Mouse (Mus musculus): ENCODE data around the gene Cstf3. TPM values are rescaled to one million over a fixed set of nuclear protein-coding genes. Genes with fewer than 3 reads are reported as not detected.

Gene Cstf3
- polyA plus RNA-seq, 1 experiment, result 43.4 TPM

- no peak for DNase-seq (ENCODE audit: extremely low spot score in 1 of 2, low spot score in 1 of 2)
Observed at GRCm38 (mm10) chr2:104710670-104711370, 120.5 kb downstream of the Cstf3 start.

DNA sequence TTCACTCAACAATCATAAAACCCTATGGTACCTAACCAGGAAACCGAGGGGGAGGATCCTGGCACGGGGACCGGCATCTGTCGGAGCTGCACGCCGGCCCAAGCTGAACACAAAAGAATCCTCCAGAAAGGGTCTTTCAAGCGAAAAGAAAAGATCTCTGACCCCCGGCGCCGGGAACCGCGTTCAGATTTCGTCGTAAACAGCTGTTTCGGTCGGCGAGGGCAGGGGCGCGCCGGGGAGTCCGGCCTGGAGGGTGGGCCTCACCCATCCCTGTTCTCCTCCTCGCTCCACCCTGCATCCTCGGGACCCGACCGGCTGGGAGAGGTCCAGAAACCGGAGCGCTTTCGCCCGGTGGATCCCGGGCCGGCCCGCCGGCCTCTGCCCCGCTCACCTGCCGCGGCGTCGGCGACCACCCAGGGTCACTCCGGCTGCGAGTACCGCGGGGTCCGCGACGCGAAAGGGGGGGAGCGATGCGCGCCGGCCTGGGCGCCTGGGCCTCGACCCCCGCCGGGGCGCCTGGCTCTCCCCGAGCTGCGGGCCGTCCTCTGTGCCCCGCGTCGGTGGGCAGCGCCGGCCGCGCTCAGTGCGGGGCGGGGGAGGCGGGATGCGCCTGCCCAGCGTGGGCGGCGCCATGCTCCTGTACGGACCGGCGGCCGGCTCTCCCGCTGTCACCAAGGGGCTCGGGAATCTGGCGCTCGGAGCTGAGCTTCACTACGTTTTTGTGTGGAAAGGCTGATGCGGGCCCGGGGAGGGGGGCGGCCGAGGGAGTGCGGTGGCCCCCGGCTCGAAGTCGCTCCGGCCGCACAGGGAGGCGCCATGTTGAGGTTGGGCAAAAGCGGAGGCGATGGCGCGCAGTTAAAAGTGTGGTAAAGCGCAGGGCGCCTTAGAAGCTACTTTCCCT is 121.5 kb downstream of the Cstf3 start, which contains the start of gene Tcp11l1:
Tcp11l1 (minus strand) TSS at position 585 of the 901 bp plus-strand sequence.
- DNase-seq (ENCODE audit: extremely low spot score in 1 of 2, low spot score in 1 of 2), result peak; percentile 26 to 60

GRCm38 (mm10) chr2:104712486-104712809 is 122.1 kb downstream of the Cstf3 start:
- DNase-seq (ENCODE audit: extremely low spot score in 1 of 2, low spot score in 1 of 2), result no peak

GRCm38 (mm10) chr2:104714254-104714691 is 124.0 kb downstream of the Cstf3 start:
- no peak for DNase-seq (ENCODE audit: extremely low spot score in 1 of 2, low spot score in 1 of 2)

Other genes starting within 250 kb of the Cstf3 start
- gene D430041D05Rik, start 179.5 kb upstream of the Cstf3 start, polyA plus RNA-seq (2012; rRNA removed), result 28.6 and 29.4 TPM in 2 replicates
- 32.2 and 33.3 TPM in 2 replicates for gene Hipk3, start 96.1 kb upstream of the Cstf3 start, polyA plus RNA-seq (2012; rRNA removed)
- gene Tcp11l1, start 121.6 kb downstream of the Cstf3 start, polyA plus RNA-seq (2012; rRNA removed), result 14.6 and 17.5 TPM in 2 replicates
- gene Pin1rt1, start 125.9 kb downstream of the Cstf3 start, polyA plus RNA-seq (2012; rRNA removed), result not detected in 2 replicates
- gene Depdc7, start 152.4 kb downstream of the Cstf3 start, polyA plus RNA-seq (2012; rRNA removed), result 1.5 and 1.8 TPM in 2 replicates
- gene Qser1, start 226.2 kb downstream of the Cstf3 start, polyA plus RNA-seq (2012; rRNA removed), result 6.1 and 6.9 TPM in 2 replicates

Measured in frontal cortex, adult 2 months (tissue).